Mouse (Mus musculus) induced T-regulatory cell, adult 2 months (primary cell): Measurements from ENCODE around the gene Rrp9.
A peak's percentile ranks its signal among the peaks of the same experiment; 100 is the strongest.

Experiments
- DNase-seq: peaks from one replicate; pipeline ENCODE4 v3.0.0-alpha.2; 2012; ENCODE audit warnings: low read depth

Rrp9 gene

DNA sequence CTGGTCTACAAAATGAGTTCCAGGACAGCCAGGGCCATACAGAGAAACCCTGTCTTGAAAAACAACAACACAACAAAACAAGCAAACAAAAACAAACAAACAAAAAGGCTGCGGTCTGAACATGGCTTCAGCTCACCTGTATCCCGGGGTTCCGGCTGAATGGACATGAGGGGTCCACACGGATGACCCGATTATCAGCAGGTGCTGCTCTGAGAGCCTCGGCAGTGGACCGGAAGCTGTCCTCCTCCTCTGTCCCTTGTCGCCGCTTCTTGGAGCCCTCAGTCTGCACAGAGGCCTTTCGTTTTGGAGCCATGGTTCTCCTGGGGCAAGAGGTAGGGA lies at the start of gene Rrp9:
Gene Rrp9, plus strand, starts transcription at position 301 of the 339 bp plus-strand sequence.
- no peak for DNase-seq

- DNase-seq: no peak
Observed at GRCm38 (mm10) chr9:106428719-106429220, 47.0 kb upstream of the Rrp9 start.

DNA sequence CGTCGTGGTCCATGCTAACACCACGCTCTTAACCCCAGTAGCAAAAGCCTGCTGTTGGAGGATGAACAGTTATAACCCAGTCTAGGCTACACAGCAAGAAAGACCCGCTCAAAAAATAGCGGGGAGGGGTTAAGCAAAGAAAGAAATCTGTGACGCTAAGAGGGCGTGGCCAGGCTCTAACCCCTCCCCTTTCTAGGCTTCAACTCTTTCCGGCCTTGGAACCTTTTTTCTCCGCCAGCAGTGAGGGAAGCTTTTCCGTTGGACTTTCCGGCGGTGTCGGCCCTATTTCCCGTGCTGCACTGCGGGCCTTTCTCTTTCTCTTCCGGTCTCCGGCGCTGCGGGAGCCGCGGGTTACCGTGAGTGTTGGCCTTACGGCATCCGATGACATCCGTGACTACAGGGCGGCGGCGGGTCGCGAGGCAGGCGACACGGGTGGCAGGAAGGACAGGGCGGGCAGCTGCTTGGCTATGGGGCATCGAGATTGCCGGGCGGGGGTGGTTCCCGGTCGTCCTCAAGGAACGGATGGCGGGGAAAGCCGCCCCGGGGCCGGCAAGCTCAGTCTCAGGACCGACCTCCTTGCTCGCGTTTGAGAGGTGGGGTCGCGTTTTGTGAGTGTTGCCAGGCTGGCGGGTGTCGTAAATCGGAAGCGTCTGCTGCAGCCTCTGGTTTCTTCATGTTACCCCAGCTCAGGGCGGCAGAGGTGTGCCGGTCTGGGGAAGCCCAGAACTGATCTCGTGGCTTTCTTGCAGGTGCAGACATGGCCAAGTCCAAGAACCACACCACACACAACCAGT lies 46.3 kb upstream of the Rrp9 start, which contains the start of gene Rpl29:
Gene Rpl29, plus strand, starts transcription at position 234 of the 794 bp plus-strand sequence.
- DNase-seq: peak; percentile 99

- no peak for DNase-seq
Observed at GRCm38 (mm10) chr9:106430015-106430264, 45.8 kb upstream of the Rrp9 start.

- no peak for DNase-seq
Observed at GRCm38 (mm10) chr9:106433389-106433788, 42.4 kb upstream of the Rrp9 start.

DNA sequence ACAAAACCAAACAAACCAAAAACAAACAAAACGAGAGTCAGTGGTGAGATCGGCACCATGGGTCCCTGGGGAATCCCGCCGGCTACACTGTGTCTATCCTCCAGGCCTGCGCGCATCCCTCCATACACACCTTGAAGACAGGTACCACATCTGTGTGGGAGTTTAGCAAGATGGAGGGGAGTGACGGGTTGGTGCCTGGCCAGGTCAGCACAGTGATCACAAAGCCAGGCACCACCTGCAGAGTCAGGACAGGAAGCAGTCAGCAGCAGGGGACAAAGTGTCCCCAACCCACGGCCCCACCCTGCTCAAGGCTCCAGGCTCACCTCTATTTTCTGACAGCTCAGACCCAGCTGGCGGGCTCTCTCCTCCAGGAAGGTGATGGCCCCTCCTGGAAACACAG lies 39.2 kb upstream of the Rrp9 start:
- no peak for DNase-seq

GRCm38 (mm10) chr9:106442680-106443079 lies 33.1 kb upstream of the Rrp9 start:
- DNase-seq: no peak

- no peak for DNase-seq
Observed at GRCm38 (mm10) chr9:106444836-106445235, 30.9 kb upstream of the Rrp9 start.

GRCm38 (mm10) chr9:106447348-106447747 lies 28.4 kb upstream of the Rrp9 start, which contains the start of the genes Abhd14b and Abhd14a:
TSS of gene Abhd14b (plus strand) at chr9:106447459.
TSS of gene Abhd14a (minus strand) at chr9:106447678.
- peak; percentile 80 for DNase-seq

DNA sequence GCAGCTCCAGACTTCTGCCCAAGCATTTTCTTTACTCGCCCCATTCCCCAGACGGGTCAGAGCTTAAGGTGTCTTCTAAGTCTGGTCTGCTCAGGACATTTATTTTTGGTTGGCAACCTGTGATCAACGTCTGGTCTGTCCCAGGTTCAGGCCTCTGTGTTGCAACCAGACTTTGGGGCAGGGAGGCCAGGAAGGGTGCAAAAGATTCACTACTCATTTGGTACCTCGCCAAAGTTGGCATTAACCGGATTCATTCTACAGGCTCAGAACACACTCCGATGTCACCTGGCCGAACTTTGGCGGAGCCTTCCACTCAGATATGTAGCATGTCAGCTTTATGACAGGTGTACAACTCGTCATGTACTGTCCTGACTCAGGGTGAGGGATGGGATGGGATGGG lies 27.8 kb upstream of the Rrp9 start:
- DNase-seq: no peak

GRCm38 (mm10) chr9:106448498-106449031 lies 27.2 kb upstream of the Rrp9 start:
- DNase-seq: peak; percentile 82

DNA sequence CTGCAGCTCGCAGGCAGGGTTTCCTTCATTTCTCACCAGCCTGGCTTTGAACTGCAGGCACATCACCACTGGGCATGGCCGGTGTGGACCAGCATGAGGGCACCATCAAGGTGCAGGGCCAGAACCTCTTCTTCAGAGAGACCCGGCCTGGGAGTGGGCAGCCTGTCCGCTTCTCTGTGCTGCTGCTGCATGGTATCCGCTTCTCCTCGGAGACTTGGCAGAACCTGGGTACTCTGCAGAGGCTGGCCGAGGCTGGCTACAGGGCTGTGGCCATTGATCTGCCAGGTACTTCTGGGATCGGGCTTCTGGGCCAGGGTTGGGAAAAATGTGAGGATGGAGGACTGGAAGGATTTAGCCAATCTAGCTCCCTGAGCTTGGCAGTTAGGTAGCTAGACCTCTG lies 25.8 kb upstream of the Rrp9 start:
- no peak for DNase-seq

DNA sequence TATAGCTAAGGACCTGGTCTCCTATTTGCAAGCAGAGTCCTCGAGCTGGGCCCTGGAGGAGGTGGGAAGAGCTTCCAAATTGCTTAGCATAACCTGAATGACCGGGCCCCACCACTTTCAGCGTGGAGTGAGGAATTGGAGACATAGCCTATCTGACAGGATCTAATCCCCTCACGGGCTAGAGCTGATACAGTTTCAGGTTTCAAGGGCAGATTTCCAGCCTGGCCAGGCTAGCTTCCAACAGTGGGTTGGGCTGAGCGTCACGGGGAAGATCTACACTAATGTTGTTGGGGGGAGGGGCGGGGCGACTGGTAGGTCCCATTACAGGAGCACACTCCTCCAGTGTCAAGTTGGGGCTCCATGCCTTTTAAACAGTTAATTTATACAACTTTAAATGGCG lies 25.1 kb upstream of the Rrp9 start:
- DNase-seq: no peak

GRCm38 (mm10) chr9:106451298-106451697 lies 24.5 kb upstream of the Rrp9 start:
- no peak for DNase-seq

DNA sequence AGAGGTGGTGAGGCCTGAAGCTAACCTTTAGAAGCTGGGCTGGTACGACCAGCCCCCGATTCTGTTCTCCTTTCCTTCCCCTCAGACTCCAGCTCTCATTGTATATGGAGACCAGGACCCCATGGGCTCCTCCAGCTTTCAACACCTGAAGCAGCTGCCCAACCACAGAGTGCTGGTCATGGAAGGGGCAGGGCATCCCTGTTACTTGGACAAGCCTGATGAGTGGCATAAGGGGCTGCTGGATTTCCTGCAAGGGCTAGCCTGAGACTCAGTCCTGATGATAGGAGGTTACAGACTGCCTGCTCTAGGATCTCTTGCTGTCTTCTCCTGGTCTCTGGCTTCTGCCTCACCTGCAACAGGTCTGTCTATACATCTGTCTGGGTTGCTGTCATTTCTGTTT lies 23.9 kb upstream of the Rrp9 start:
- DNase-seq: no peak

DNA sequence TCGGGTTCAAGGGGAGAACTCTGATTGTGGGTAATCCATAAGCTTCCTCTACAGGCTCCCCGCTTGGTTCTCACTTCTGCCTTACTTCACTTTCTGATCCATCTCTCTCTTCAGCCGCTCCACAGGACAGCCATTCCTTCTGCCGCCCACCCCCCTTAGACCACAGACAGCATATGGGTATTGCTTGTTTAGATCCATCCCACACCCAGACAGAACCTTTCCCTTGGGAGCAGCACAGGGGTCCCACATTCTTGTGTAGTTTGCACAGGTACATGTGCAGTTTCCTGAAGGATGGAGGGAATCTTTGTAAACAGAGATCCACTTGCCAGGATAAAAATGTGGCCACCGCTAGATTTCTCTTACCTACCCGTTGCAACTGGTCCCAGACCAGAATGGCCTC lies 23.4 kb upstream of the Rrp9 start:
- no peak for DNase-seq

DNA sequence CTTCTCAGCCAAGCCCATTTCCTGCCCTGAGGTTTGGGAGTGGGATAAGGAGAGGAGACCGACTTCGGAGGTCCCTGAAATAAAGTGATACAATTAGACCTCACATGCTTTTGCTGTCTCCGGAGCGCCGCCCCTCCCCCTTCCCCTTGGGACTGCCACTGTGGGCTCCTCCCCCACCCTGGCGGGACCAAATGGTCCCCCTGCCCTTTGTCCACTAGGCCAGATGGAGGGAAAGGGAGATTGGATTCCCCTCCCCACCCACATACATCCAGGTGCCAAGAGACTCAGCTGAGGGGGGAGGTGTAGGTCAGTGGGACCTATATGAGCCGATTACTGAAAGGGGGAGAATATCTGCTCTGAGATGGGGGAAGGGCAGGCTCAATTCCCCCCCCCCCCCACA lies 22.9 kb upstream of the Rrp9 start:
- no peak for DNase-seq

DNA sequence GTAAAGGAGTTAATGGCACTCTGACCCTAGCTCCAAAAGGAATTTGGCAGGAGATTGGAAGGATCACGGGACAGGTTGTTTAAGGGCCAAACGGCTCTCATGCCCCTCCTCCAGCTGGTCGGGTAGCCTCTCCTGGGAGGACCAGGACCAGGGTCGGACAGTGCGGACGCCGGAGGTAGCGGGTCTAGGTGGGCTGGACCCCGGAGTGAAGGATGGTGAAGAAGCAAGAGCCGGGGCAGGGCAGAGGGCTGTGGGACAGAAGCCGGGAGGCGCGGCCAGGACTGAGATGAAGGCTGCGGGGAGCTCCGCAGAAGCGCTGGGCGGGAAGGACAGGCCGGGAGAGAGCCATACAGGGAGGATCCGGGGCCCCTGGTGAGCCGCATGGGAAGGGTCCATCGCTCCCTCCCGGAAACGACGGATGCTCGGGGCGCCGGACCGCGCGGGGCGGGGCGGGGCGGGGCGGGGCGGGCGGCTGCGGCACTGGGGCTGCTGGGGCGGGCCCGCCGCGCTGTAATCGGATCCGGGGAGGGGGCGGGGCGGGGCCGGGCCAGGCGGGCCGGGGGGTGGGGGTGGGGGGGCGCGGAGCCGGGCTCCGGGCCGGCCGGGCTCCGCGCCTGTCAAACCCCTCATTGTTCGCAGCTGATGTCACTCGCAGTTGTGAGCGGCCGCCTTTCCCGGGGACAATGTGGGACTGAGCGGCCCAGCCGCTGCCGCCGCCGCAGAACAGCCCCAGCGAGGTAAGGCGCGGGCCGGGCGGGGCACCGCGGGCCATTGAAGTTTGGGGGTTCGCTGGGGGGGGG lies 22.3 kb upstream of the Rrp9 start, which contains the start of gene Pcbp4:
Gene Pcbp4, plus strand, starts transcription at position 21 of the 800 bp plus-strand sequence.
- DNase-seq: peak; percentile 80

DNA sequence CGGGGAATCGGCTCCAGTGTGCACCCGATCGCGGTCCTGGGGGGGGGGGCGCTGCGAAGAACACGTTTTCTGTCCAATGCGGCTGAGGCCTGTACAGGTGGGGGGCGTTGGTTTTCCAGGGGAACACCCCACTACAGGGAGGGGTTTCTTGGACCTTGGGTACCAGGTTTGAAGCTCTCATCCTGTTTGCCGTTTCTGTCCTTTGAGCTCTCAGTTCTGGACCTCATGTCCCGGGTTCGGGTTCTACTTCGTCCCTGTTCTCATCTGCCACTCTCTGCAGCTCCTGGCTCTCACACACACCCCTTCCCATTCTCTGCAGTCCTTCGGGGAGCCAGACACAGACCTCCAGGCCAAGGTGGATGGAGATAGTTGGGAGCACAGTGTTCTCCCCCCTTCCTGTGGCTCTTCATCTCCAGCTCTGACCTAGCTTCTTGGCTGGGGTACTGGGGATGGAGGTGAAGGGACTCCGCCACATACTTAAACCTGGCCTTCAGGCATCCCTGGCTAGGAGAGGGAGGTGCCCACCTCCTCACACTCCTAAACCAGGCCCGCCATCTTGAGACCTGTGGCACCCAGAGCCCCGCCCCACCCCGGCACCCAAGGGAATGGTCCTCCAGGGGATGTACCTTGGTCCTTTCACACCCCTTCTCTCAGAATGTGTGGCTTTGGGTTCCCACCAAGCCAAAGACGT lies 21.5 kb upstream of the Rrp9 start:
- DNase-seq: no peak

DNA sequence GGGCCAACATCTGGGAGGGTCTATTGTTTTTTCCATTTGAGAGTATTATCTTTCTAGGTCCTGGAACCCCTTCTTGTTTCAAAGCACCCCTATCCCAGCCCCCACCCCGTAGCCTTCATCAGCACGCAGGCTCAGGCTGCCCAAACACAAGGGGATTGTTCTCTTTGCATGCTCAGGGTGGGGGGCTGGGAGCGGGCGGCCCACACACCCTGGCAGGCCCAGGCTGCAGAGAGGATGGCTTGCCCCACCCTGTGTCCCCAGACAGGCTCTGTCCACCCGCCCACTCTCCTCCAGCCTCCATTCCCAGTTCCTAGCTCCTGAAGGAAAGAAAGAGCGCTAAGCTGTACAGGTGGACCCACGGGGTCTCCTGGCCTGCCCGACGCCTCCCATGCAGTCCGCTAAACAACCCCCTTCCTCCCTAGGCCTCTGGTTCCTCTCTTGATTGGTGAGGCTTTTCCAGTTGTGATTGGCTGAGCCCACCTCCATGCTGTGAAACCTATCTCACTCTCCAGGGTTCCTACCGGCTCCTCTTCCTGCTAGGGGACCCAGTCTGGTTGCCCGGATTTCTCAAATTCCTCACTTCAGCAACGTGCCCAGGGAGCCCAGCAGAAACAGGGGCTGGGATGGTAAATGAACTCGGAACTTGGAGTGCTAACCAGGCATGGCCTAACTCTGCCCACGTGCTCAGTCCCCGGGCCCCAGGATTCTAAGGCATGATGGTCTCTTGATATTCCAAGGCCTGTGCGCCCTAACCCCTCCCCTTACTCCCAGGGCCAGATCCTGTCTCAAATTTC lies 20.7 kb upstream of the Rrp9 start:
- no peak for DNase-seq

GRCm38 (mm10) chr9:106456325-106457162 lies 19.2 kb upstream of the Rrp9 start:
- no peak for DNase-seq
